Comparison of ENCODE assay signal across 8 mouse cellular contexts in the genomic region with DNA sequence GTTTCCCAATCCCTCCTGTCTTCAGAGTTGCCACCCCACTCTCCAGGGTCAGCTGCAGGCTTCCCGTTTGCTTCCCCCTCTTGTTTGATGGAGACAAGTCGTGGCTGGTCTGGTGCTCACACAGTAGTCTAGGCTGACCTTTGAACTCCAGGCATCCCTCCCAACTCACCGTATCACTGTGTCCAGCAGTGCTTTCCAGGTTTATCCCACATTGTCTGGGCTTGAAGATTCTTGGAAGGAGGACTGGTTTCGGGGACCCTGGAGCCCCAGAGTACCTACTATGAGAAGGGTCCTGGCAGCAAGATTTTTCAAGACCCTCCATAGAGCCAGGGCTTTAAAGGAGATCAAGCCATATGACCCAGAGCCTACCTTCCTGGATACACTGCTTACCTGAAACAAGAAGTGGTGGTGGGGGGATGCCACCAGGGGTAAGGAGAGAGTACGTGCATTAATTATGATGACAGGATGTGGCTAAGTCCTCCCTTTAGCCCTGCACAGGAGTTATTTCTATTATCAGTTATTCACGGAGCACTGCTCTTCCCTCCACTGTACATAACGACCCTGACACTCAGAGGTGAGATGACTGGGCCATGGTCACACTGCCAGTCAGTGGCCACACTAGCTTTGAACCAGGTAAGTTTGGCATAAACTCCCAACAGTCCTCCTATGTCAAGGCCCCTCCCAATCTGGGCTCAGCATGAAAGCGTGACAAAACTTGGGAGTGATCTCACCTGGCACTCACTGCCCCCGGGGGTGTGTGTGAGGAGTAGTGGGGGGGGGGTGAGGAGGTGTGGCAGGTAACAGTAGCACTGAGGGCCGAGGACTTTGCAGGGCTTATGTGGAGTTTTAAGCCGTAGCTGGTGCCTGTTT. TPM values are rescaled to one million over a fixed set of nuclear protein-coding genes. Genes with fewer than 3 reads are reported as not detected.
DNase-seq lines count a peak whose midpoint lies in the region; ATAC-seq and TF ChIP-seq lines count a peak whose summit lies in the region.

No protein-coding gene starts in this region.

- no peak overlapping the region; the same call in 1 of the 2 replicates for H3K9ac ChIP-seq in heart, embryonic 15.5 days
- H3K9ac ChIP-seq in embryonic facial prominence, embryonic 15.5 days = no peak overlapping the region
- H3K9ac ChIP-seq in liver, embryonic 12.5 days = peak overlapping the region; percentile 90

- H3K4me3 ChIP-seq in heart, embryonic 15.5 days = no peak overlapping the region
- peak overlapping the region; percentile 97 for H3K4me3 ChIP-seq in E14TG2a.4 (replicated peaks; ENCODE audit: low read length)
- H3K4me3 ChIP-seq in embryonic facial prominence, embryonic 15.5 days (replicated peaks) = no peak overlapping the region
- peak overlapping the region; percentile 93 for H3K4me3 ChIP-seq in liver, embryonic 12.5 days

- no peak for ATAC-seq in heart, embryonic 15.5 days (replicated peaks; ENCODE audit: insufficient number of reproducible peaks, insufficient read depth, low FRiP score, low read depth)
- ATAC-seq in embryonic facial prominence, embryonic 15.5 days (ENCODE audit: insufficient number of reproducible peaks, low FRiP score, low TSS enrichment, low read depth) = no peak
- ATAC-seq in liver, embryonic 12.5 days = no peak

- peak overlapping the region; percentile 99 for H3K27ac ChIP-seq in heart, embryonic 15.5 days
- H3K27ac ChIP-seq in embryonic facial prominence, embryonic 15.5 days (replicated peaks) = peak overlapping the region; percentile 97
- H3K27ac ChIP-seq in liver, embryonic 12.5 days = peak overlapping the region; percentile 93

- H3K9me3 ChIP-seq in heart, embryonic 15.5 days (replicated peaks) = no peaks in the 10 kb centered on the region
- no peaks in the 10 kb centered on the region for H3K9me3 ChIP-seq in E14TG2a.4 (ENCODE audit: low read length)
- no peaks in the 10 kb centered on the region for H3K9me3 ChIP-seq in embryonic facial prominence, embryonic 15.5 days (replicated peaks)
- H3K9me3 ChIP-seq in liver, embryonic 12.5 days (replicated peaks) = no peaks in the 10 kb centered on the region

- no peak for TF ChIP-seq CTCF in E14TG2a.4 (conservative IDR thresholded peaks at IDR 0.05; ENCODE audit: low read length)

- H3K36me3 ChIP-seq in heart, embryonic 15.5 days = peaks cover 13% of the 10 kb centered on the region
- H3K36me3 ChIP-seq in E14TG2a.4 (ENCODE audit: insufficient read depth, low read length) = peaks cover 25% of the 10 kb centered on the region
- peaks cover 18% of the 10 kb centered on the region for H3K36me3 ChIP-seq in embryonic facial prominence, embryonic 15.5 days
- H3K36me3 ChIP-seq in liver, embryonic 12.5 days = peaks cover 24% of the 10 kb centered on the region

- H3K4me2 ChIP-seq in heart, embryonic 15.5 days = peak overlapping the region; percentile 17; the same call in 1 of the 2 replicates
- peak overlapping the region; percentile 62; the same call in 1 of the 2 replicates for H3K4me2 ChIP-seq in embryonic facial prominence, embryonic 15.5 days (replicated peaks)
- H3K4me2 ChIP-seq in liver, embryonic 12.5 days = peak overlapping the region; percentile 83

- 40% methylated on average over 11 of the region's 11 CpGs for WGBS in heart, embryonic 15.5 days
- 47% methylated on average over 11 of the region's 11 CpGs for WGBS in embryonic facial prominence, embryonic 15.5 days
- WGBS in liver, embryonic 12.5 days (ENCODE audit: insufficient replicate concordance) = 32% methylated on average over 11 of the region's 11 CpGs

- peaks cover 28% of the 10 kb centered on the region for H3K4me1 ChIP-seq in heart, embryonic 15.5 days (replicated peaks)
- H3K4me1 ChIP-seq in E14TG2a.4 (replicated peaks; ENCODE audit: low read depth, low read length) = peaks cover 56% of the 10 kb centered on the region
- peaks cover 34% of the 10 kb centered on the region for H3K4me1 ChIP-seq in embryonic facial prominence, embryonic 15.5 days
- peaks cover 42% of the 10 kb centered on the region for H3K4me1 ChIP-seq in liver, embryonic 12.5 days

- H3K27me3 ChIP-seq in heart, embryonic 15.5 days = no peaks in the 10 kb centered on the region
- H3K27me3 ChIP-seq in E14TG2a.4 (ENCODE audit: insufficient read depth, low read length) = peaks cover 2% of the 10 kb centered on the region
- no peaks in the 10 kb centered on the region for H3K27me3 ChIP-seq in embryonic facial prominence, embryonic 15.5 days
- no peaks in the 10 kb centered on the region for H3K27me3 ChIP-seq in liver, embryonic 12.5 days (replicated peaks)

- no peak for DNase-seq in heart, postnatal 4 days
- no peak for DNase-seq in right cerebral cortex, postnatal 14 days
- DNase-seq in right cerebral cortex, postnatal 36 days (ENCODE audit: low spot score in 2 of 2) = no peak
- DNase-seq in urinary bladder, postnatal 25 days (ENCODE audit: low spot score) = no peak

RNA-seq across cellular contexts. Expression of a gene that starts 1.5 kb away (rescaled TPM):
- polyA plus RNA-seq in heart, embryonic 15.5 days (2015; fragmentation: Nextera tagmentation; extraction: Ambion mirVana) = 45.5 and 66.6 TPM in 2 replicates
- 10 to 100 TPM; 38.2 to 46.0 TPM for total RNA-seq in heart, postnatal 4 days (2021)
- 105 and 106 TPM in 2 replicates for polyA plus RNA-seq in embryonic facial prominence, embryonic 15.5 days (2015; fragmentation: Nextera tagmentation; extraction: Ambion mirVana)
- 85.3 and 86.1 TPM in 2 replicates for polyA plus RNA-seq in liver, embryonic 12.5 days (2016; fragmentation: Nextera tagmentation; extraction: Ambion mirVana)

RNA-seq across cellular contexts. Expression of a gene that starts 6.5 kb away (rescaled TPM):
- 25.7 and 33.4 TPM in 2 replicates for polyA plus RNA-seq in heart, embryonic 15.5 days (2015; fragmentation: Nextera tagmentation; extraction: Ambion mirVana)
- 10 to 100 TPM; 38.2 to 41.4 TPM for total RNA-seq in heart, postnatal 4 days (2021)
- 27.3 and 27.6 TPM in 2 replicates for polyA plus RNA-seq in embryonic facial prominence, embryonic 15.5 days (2015; fragmentation: Nextera tagmentation; extraction: Ambion mirVana)
- 9.7 and 10.1 TPM in 2 replicates for polyA plus RNA-seq in liver, embryonic 12.5 days (2016; fragmentation: Nextera tagmentation; extraction: Ambion mirVana)

RNA-seq across cellular contexts. Expression of a gene that starts 10.4 kb away (rescaled TPM):
- 13.8 and 19.7 TPM in 2 replicates for polyA plus RNA-seq in heart, embryonic 15.5 days (2015; fragmentation: Nextera tagmentation; extraction: Ambion mirVana)
- total RNA-seq in heart, postnatal 4 days (2021) = 10 to 100 TPM; 10.5 to 12.5 TPM
- polyA plus RNA-seq in embryonic facial prominence, embryonic 15.5 days (2015; fragmentation: Nextera tagmentation; extraction: Ambion mirVana) = 31.6 and 33.2 TPM in 2 replicates
- polyA plus RNA-seq in liver, embryonic 12.5 days (2016; fragmentation: Nextera tagmentation; extraction: Ambion mirVana) = 32.8 and 35.8 TPM in 2 replicates

RNA-seq across cellular contexts. Expression of a gene that starts 26.5 kb away (rescaled TPM):
- 0.16 TPM in 1 of 2 replicates, not detected in the other for polyA plus RNA-seq in heart, embryonic 15.5 days (2015; fragmentation: Nextera tagmentation; extraction: Ambion mirVana)
- total RNA-seq in heart, postnatal 4 days (2021) = not detected
- polyA plus RNA-seq in embryonic facial prominence, embryonic 15.5 days (2015; fragmentation: Nextera tagmentation; extraction: Ambion mirVana) = 0.32 and 0.42 TPM in 2 replicates
- polyA plus RNA-seq in liver, embryonic 12.5 days (2016; fragmentation: Nextera tagmentation; extraction: Ambion mirVana) = not detected in 2 replicates

RNA-seq across cellular contexts. Expression of a gene that starts 42.7 kb away (rescaled TPM):
- polyA plus RNA-seq in heart, embryonic 15.5 days (2015; fragmentation: Nextera tagmentation; extraction: Ambion mirVana) = 31.2 and 41.1 TPM in 2 replicates
- total RNA-seq in heart, postnatal 4 days (2021) = 10 to 100 TPM; 16.7 to 18.6 TPM
- polyA plus RNA-seq in embryonic facial prominence, embryonic 15.5 days (2015; fragmentation: Nextera tagmentation; extraction: Ambion mirVana) = 69.0 and 71.3 TPM in 2 replicates
- 35.9 and 36.6 TPM in 2 replicates for polyA plus RNA-seq in liver, embryonic 12.5 days (2016; fragmentation: Nextera tagmentation; extraction: Ambion mirVana)

Comparison
In these comparisons a context has a peak if more than half of its experiments do, and no peak if none do; other contexts are left out.
1. H3K4me2 ChIP-seq: peak in every context shown above with its lines; median percentile 83 in liver, embryonic 12.5 days; 62 in embryonic facial prominence, embryonic 15.5 days; 17 in heart, embryonic 15.5 days.
2. H3K4me3 ChIP-seq: peak in E14TG2a.4 (single experiment) and liver, embryonic 12.5 days (single experiment); none in heart, embryonic 15.5 days (single experiment) and embryonic facial prominence, embryonic 15.5 days (single experiment).
3. Peak in every context shown above with its lines, with median percentiles within 50 percentile points of each other: H3K27ac ChIP-seq.